Mouse (Mus musculus): Measurements from ENCODE around the gene Tmem158. TPM values are rescaled to one million over a fixed set of nuclear protein-coding genes. Genes with fewer than 3 reads are reported as not detected.

Gene Tmem158
- total RNA-seq, 2 experiments from 2014 or later: 9.7 to 13.9 TPM

Other genes starting within 250 kb of the Tmem158 start
- gene Tmem42, start 239.4 kb downstream of the Tmem158 start, total RNA-seq (2021): 10 to 100 TPM; 11.6 to 13.4 TPM
- not detected for gene Tgm4, start 226.0 kb downstream of the Tmem158 start, total RNA-seq (2021)
- 10 to 100 TPM; 43.2 to 45.0 TPM for gene Zdhhc3, start 147.6 kb downstream of the Tmem158 start, total RNA-seq (2021)
- 10 to 100 TPM; 25.5 to 30.8 TPM for gene Exosc7, start 147.5 kb downstream of the Tmem158 start, total RNA-seq (2021)
- 10 to 100 TPM; 62.4 to 67.9 TPM for gene Clec3b, start 109.8 kb downstream of the Tmem158 start, total RNA-seq (2021)
- under 1 TPM; 0.07 to 0.29 TPM for gene Cdcp1, start 44.7 kb downstream of the Tmem158 start, total RNA-seq (2021)
- gene Lars2, start 106.2 kb upstream of the Tmem158 start, total RNA-seq (2021): 10 to 100 TPM; 43.7 to 51.3 TPM
- 10 to 100 TPM; 41.9 to 43.6 TPM for gene Limd1, start 217.9 kb upstream of the Tmem158 start, total RNA-seq (2021)

Measured in heart, postnatal 14 days (tissue).